Mouse (Mus musculus) limb, embryonic 12.5 days (tissue): Measurements from ENCODE around the gene Chd4. TPM values are rescaled to one million over a fixed set of nuclear protein-coding genes. Genes with fewer than 3 reads are reported as not detected.
A peak's percentile ranks its signal among the peaks of the same experiment; 100 is the strongest.
"Not testable (repeated sequence)": the region's sequence is repeated elsewhere in the genome, so short reads cannot be mapped to it uniquely, and the experiment has no call there.

Experiments
- ATAC-seq: fragments of 200-750 bp; cut with Nextera tagmentation; 2 replicates; pipeline ENCODE4 v1.8.0; 2017; ENCODE audit warnings: low read depth, moderate TSS enrichment; ENCODE audit not compliant: insufficient number of reproducible peaks, insufficient read depth, low FRiP score, low TSS enrichment
- H3K27ac ChIP-seq: fragments of 300-500 bp; sonication (generic); 2 replicates; pipeline ENCODE4 v1.5.1; 2016; ENCODE audit warnings: mild to moderate bottlenecking, moderate library complexity
- H3K27me3 ChIP-seq: fragments of 300-500 bp; sonication (generic); 2 replicates; pipeline ENCODE4 v1.6.1; 2016; ENCODE audit warnings: mild to moderate bottlenecking, moderate library complexity
- H3K36me3 ChIP-seq: fragments of 300-500 bp; sonication (generic); 2 replicates; pipeline ENCODE4 v1.6.1; 2016; ENCODE audit warnings: mild to moderate bottlenecking, moderate library complexity
- H3K4me1 ChIP-seq: fragments of 300-500 bp; sonication (generic); replicated peaks from 2 replicates; pipeline ENCODE4 v1.6.1; 2016
- H3K4me2 ChIP-seq: fragments of 300-500 bp; sonication (generic); 2 replicates; pipeline ENCODE4 v1.6.1; 2016; ENCODE audit warnings: mild to moderate bottlenecking, moderate library complexity
- H3K4me3 ChIP-seq: fragments of 300-500 bp; sonication (generic); replicated peaks from 2 replicates; pipeline ENCODE4 v1.5.1; 2016; ENCODE audit warnings: mild to moderate bottlenecking
- H3K9ac ChIP-seq: fragments of 300-500 bp; sonication (generic); replicated peaks from 2 replicates; pipeline ENCODE4 v1.6.1; 2016; ENCODE audit warnings: mild to moderate bottlenecking, moderate library complexity
- H3K9me3 ChIP-seq: fragments of 300-500 bp; sonication (generic); 2 replicates; pipeline ENCODE4 v1.6.1; 2016; ENCODE audit warnings: mild to moderate bottlenecking, moderate library complexity
- WGBS: fragments of 180-500 bp; shearing (Covaris S2); methylation state at CpG from one replicate; pipeline ENCODE4 v1.1.7; 2016; 5-methylcytosine and 5-hydroxymethylcytosine counted together
- polyA plus RNA-seq: library from polyadenylated mRNA; unstranded; fragments of >200 nt; fragmentation: Nextera tagmentation; extraction: Ambion mirVana; gene quantifications from 2 replicates; pipeline ENCODE4 v1.2.1, GENCODE M21; 2016

The Chd4 gene
- polyA plus RNA-seq: 106 and 109 TPM in 2 replicates

- Histone ChIP-seq H3K9ac (peak within 1 kb of the TSS; percentile 93), H3K9me3 (no peaks in the 10 kb centered on the region), H3K27me3 (no peaks in the 10 kb centered on the region), H3K4me3 (peak within 1 kb of the TSS; percentile 100), H3K4me2 (peak within 1 kb of the TSS; percentile 94), H3K4me1 (peaks cover 42% of the 10 kb centered on the region), H3K36me3 (peaks cover 28% of the 10 kb centered on the region), H3K27ac (peak within 1 kb of the TSS; percentile 97)
- peak; percentile 55 for ATAC-seq
- WGBS: 4% methylated on average over 43 of the region's 45 CpGs
Observed at GRCm38 (mm10) chr6:125095391-125096278, at the start of gene Chd4. Chd4 (plus strand) TSS chr6:125095981.

GRCm38 (mm10) chr6:125046691-125047090, 49.1 kb upstream of the Chd4 start:
- Histone ChIP-seq H3K4me3 (no peak overlapping the region), H3K27ac (no peak overlapping the region), H3K27me3 (no peaks in the 10 kb centered on the region), H3K4me2 (no peak overlapping the region), H3K4me1 (no peaks in the 10 kb centered on the region), H3K9ac (no peak overlapping the region), H3K36me3 (peaks cover 92% of the 10 kb centered on the region), H3K9me3 (no peaks in the 10 kb centered on the region)
- WGBS: 48% methylated on average over 5 of the region's 5 CpGs
- no peak for ATAC-seq

- H3K4me3 ChIP-seq: no peak within 1 kb of the TSS
- no peaks in the 10 kb centered on the region for H3K9me3 ChIP-seq
- H3K36me3 ChIP-seq: peaks cover 100% of the 10 kb centered on the region
- H3K27ac ChIP-seq: no peak within 1 kb of the TSS
- no peak within 1 kb of the TSS for H3K4me2 ChIP-seq
- no peaks in the 10 kb centered on the region for H3K4me1 ChIP-seq
- H3K27me3 ChIP-seq: no peaks in the 10 kb centered on the region
- H3K9ac ChIP-seq: 0 out of 2 replicates have a peak within 1 kb of the TSS, but pooled peaks have one; percentile 8
- 40% methylated on average over 20 of the region's 20 CpGs for WGBS
- no peak for ATAC-seq
Observed at GRCm38 (mm10) chr6:125049678-125050077, 46.1 kb upstream of the Chd4 start, which contains the start of gene Acrbp. Acrbp (plus strand) TSS chr6:125049689.

- Histone ChIP-seq H3K4me1 (no peaks in the 10 kb centered on the region), H3K27ac (no peak overlapping the region), H3K36me3 (peaks cover 98% of the 10 kb centered on the region), H3K9ac (no peak overlapping the region), H3K4me2 (no peak overlapping the region), H3K27me3 (no peaks in the 10 kb centered on the region), H3K4me3 (no peak overlapping the region), H3K9me3 (no peaks in the 10 kb centered on the region)
- WGBS: 59% methylated on average over 5 of the region's 5 CpGs
- ATAC-seq: no peak
Observed at GRCm38 (mm10) chr6:125051237-125051636, 44.5 kb upstream of the Chd4 start.

- no peak for ATAC-seq
- Histone ChIP-seq H3K27me3 (no peaks in the 10 kb centered on the region), H3K9me3 (no peaks in the 10 kb centered on the region), H3K36me3 (no peaks in the 10 kb centered on the region; the same call in 1 of the 2 replicates), H3K27ac (no peak overlapping the region), H3K4me2 (no peak overlapping the region), H3K9ac (no peak overlapping the region), H3K4me3 (no peak overlapping the region), H3K4me1 (peaks cover 11% of the 10 kb centered on the region)
- WGBS: 36% methylated on average over 6 of the region's 6 CpGs
Observed at GRCm38 (mm10) chr6:125061493-125061892, 34.3 kb upstream of the Chd4 start.

GRCm38 (mm10) chr6:125062511-125062910, 33.3 kb upstream of the Chd4 start:
- Histone ChIP-seq H3K4me1 (peaks cover 11% of the 10 kb centered on the region), H3K27me3 (0 out of 2 replicates have a peak, but pooled peaks cover 4% of the 10 kb centered on the region), H3K36me3 (no peaks in the 10 kb centered on the region), H3K4me2 (no peak overlapping the region), H3K4me3 (no peak overlapping the region), H3K27ac (no peak overlapping the region), H3K9me3 (no peaks in the 10 kb centered on the region), H3K9ac (no peak overlapping the region)
- ATAC-seq: no peak
- 89% methylated on average over 5 of the region's 5 CpGs for WGBS

- Histone ChIP-seq H3K36me3 (no peaks in the 10 kb centered on the region), H3K4me1 (peaks cover 11% of the 10 kb centered on the region), H3K4me3 (no peak overlapping the region), H3K27me3 (0 out of 2 replicates have a peak, but pooled peaks cover 8% of the 10 kb centered on the region), H3K4me2 (no peak overlapping the region), H3K27ac (no peak overlapping the region), H3K9me3 (no peaks in the 10 kb centered on the region), H3K9ac (no peak overlapping the region)
- 86% methylated on average over 6 of the region's 6 CpGs for WGBS
- ATAC-seq: no peak
Observed at GRCm38 (mm10) chr6:125063906-125064305, 31.9 kb upstream of the Chd4 start.

GRCm38 (mm10) chr6:125065223-125065622, 30.6 kb upstream of the Chd4 start:
- not testable (repeated sequence) for ATAC-seq, H3K9ac ChIP-seq, H3K36me3 ChIP-seq, H3K9me3 ChIP-seq, H3K4me2 ChIP-seq, H3K27me3 ChIP-seq, H3K4me3 ChIP-seq, H3K27ac ChIP-seq
- H3K4me1 ChIP-seq: peaks cover 11% of the 10 kb centered on the region
- no CpG with 5 or more reads among the region's 1 CpGs for WGBS

GRCm38 (mm10) chr6:125067571-125067995, 28.2 kb upstream of the Chd4 start, which contains the start of gene Lpar5:
Lpar5 (plus strand) TSS chr6:125067920.
- no peak within 1 kb of the TSS for H3K4me2 ChIP-seq
- H3K9me3 ChIP-seq: no peaks in the 10 kb centered on the region
- no peak for ATAC-seq
- no peak within 1 kb of the TSS for H3K4me3 ChIP-seq
- H3K9ac ChIP-seq: no peak within 1 kb of the TSS
- H3K36me3 ChIP-seq: no peaks in the 10 kb centered on the region
- 0 out of 2 replicates have a peak, but pooled peaks cover 8% of the 10 kb centered on the region for H3K27me3 ChIP-seq
- 40% methylated on average over 8 of the region's 8 CpGs for WGBS
- H3K27ac ChIP-seq: no peak within 1 kb of the TSS
- H3K4me1 ChIP-seq: peaks cover 13% of the 10 kb centered on the region

GRCm38 (mm10) chr6:125071170-125071895, 24.4 kb upstream of the Chd4 start:
- ATAC-seq: 0 out of 2 replicates have a peak, but pooled peaks have one; percentile 34
- no peak overlapping the region for H3K4me3 ChIP-seq
- no peak overlapping the region for H3K9ac ChIP-seq
- 0 out of 2 replicates have a peak, but pooled peaks cover 8% of the 10 kb centered on the region for H3K27me3 ChIP-seq
- H3K9me3 ChIP-seq: no peaks in the 10 kb centered on the region
- peak overlapping the region; percentile 78 for H3K27ac ChIP-seq
- H3K36me3 ChIP-seq: no peaks in the 10 kb centered on the region
- no peak overlapping the region for H3K4me2 ChIP-seq
- peaks cover 13% of the 10 kb centered on the region for H3K4me1 ChIP-seq
- WGBS: 84% methylated on average over 18 of the region's 18 CpGs

- Histone ChIP-seq H3K27me3 (0 out of 2 replicates have a peak, but pooled peaks cover 8% of the 10 kb centered on the region), H3K4me1 (peaks cover 13% of the 10 kb centered on the region), H3K9me3 (no peaks in the 10 kb centered on the region), H3K27ac (peak overlapping the region; percentile 78), H3K36me3 (no peaks in the 10 kb centered on the region), H3K4me3 (no peak overlapping the region), H3K9ac (no peak overlapping the region), H3K4me2 (no peak overlapping the region)
- 19% methylated on average over 2 of the region's 2 CpGs for WGBS
- peak; percentile 54 for ATAC-seq
Observed at GRCm38 (mm10) chr6:125071896-125072279, 23.9 kb upstream of the Chd4 start.
